Mouse (Mus musculus): ENCODE measurements around the gene Fyb2. TPM values are rescaled to one million over a fixed set of nuclear protein-coding genes. Genes with fewer than 3 reads are reported as not detected.
A peak's percentile ranks its signal among the peaks of the same experiment; 100 is the strongest.

Gene Fyb2
- polyA plus RNA-seq, 1 experiment = 0.05 TPM

GRCm38 (mm10) chr4:104888499-104889262 is 24.6 kb upstream of the Fyb2 start:
- no peaks in the 10 kb centered on the region for H3K27me3 ChIP-seq (ENCODE audit: control insufficient read depth, insufficient read depth, low read length)
- no peak for DNase-seq (ENCODE audit: low read depth in 1 of 2, low spot score in 2 of 2)
- no peaks in the 10 kb centered on the region for H3K36me3 ChIP-seq (ENCODE audit: control insufficient read depth, insufficient read depth, low read length)
- no peak overlapping the region for H3K27ac ChIP-seq (ENCODE audit: insufficient read depth, low read length)
- no peaks in the 10 kb centered on the region for H3K4me1 ChIP-seq (ENCODE audit: control insufficient read depth, insufficient read depth, insufficient read length)
- no peak overlapping the region for H3K4me3 ChIP-seq (ENCODE audit: extremely low read depth, insufficient read depth, insufficient read length)
- TF ChIP-seq POLR2A (IDR thresholded peaks at IDR 0.05; ENCODE audit: low read depth, low read length) (no peak), CTCF (IDR thresholded peaks at IDR 0.05; ENCODE audit: extremely low read depth, insufficient read depth, insufficient read length, insufficient replicate concordance) (no peak)
- 74% methylated on average over 9 of the region's 9 CpGs for WGBS

GRCm38 (mm10) chr4:104891708-104892107 is 21.5 kb upstream of the Fyb2 start:
- no peaks in the 10 kb centered on the region for H3K36me3 ChIP-seq (ENCODE audit: control insufficient read depth, insufficient read depth, low read length)
- no peaks in the 10 kb centered on the region for H3K4me1 ChIP-seq (ENCODE audit: control insufficient read depth, insufficient read depth, insufficient read length)
- H3K27me3 ChIP-seq (ENCODE audit: control insufficient read depth, insufficient read depth, low read length) = no peaks in the 10 kb centered on the region
- no peak for TF ChIP-seq CTCF (IDR thresholded peaks at IDR 0.05; ENCODE audit: extremely low read depth, insufficient read depth, insufficient read length, insufficient replicate concordance)
- TF ChIP-seq POLR2A (IDR thresholded peaks at IDR 0.05; ENCODE audit: low read depth, low read length) = no peak
- DNase-seq (ENCODE audit: low read depth in 1 of 2, low spot score in 2 of 2) = no peak
- H3K4me3 ChIP-seq (ENCODE audit: extremely low read depth, insufficient read depth, insufficient read length) = no peak overlapping the region
- 65% methylated on average over 7 of the region's 7 CpGs for WGBS
- H3K27ac ChIP-seq (ENCODE audit: insufficient read depth, low read length) = no peak overlapping the region

- 81% methylated on average over 5 of the region's 5 CpGs for WGBS
- H3K4me3 ChIP-seq (ENCODE audit: extremely low read depth, insufficient read depth, insufficient read length) = no peak overlapping the region
- TF ChIP-seq CTCF (IDR thresholded peaks at IDR 0.05; ENCODE audit: extremely low read depth, insufficient read depth, insufficient read length, insufficient replicate concordance) (no peak), POLR2A (IDR thresholded peaks at IDR 0.05; ENCODE audit: low read depth, low read length) (no peak)
- no peak for DNase-seq (ENCODE audit: low read depth in 1 of 2, low spot score in 2 of 2)
- no peaks in the 10 kb centered on the region for H3K27me3 ChIP-seq (ENCODE audit: control insufficient read depth, insufficient read depth, low read length)
- H3K4me1 ChIP-seq (ENCODE audit: control insufficient read depth, insufficient read depth, insufficient read length) = no peaks in the 10 kb centered on the region
- H3K36me3 ChIP-seq (ENCODE audit: control insufficient read depth, insufficient read depth, low read length) = no peaks in the 10 kb centered on the region
- no peak overlapping the region for H3K27ac ChIP-seq (ENCODE audit: insufficient read depth, low read length)
Measured at GRCm38 (mm10) chr4:104893588-104893987, 19.7 kb upstream of the Fyb2 start.

GRCm38 (mm10) chr4:104894004-104894734 is 19.1 kb upstream of the Fyb2 start:
- WGBS = 61% methylated on average over 13 of the region's 13 CpGs
- H3K4me3 ChIP-seq (ENCODE audit: extremely low read depth, insufficient read depth, insufficient read length) = no peak overlapping the region
- no peaks in the 10 kb centered on the region for H3K27me3 ChIP-seq (ENCODE audit: control insufficient read depth, insufficient read depth, low read length)
- H3K4me1 ChIP-seq (ENCODE audit: control insufficient read depth, insufficient read depth, insufficient read length) = no peaks in the 10 kb centered on the region
- TF ChIP-seq CTCF (IDR thresholded peaks at IDR 0.05; ENCODE audit: extremely low read depth, insufficient read depth, insufficient read length, insufficient replicate concordance) (peak; percentile 38; the same call in 1 of the 2 replicates), POLR2A (IDR thresholded peaks at IDR 0.05; ENCODE audit: low read depth, low read length) (no peak)
- peak in 1 of 2 experiments; percentile 3 for DNase-seq (ENCODE audit: low read depth in 1 of 2, low spot score in 2 of 2)
- H3K36me3 ChIP-seq (ENCODE audit: control insufficient read depth, insufficient read depth, low read length) = no peaks in the 10 kb centered on the region
- no peak overlapping the region for H3K27ac ChIP-seq (ENCODE audit: insufficient read depth, low read length)

GRCm38 (mm10) chr4:104902836-104903235 is 10.4 kb upstream of the Fyb2 start:
- DNase-seq (ENCODE audit: low read depth in 1 of 2, low spot score in 2 of 2) = no peak
- 81% methylated on average over 2 of the region's 2 CpGs for WGBS
- Histone ChIP-seq H3K4me1 (ENCODE audit: control insufficient read depth, insufficient read depth, insufficient read length) (no peaks in the 10 kb centered on the region), H3K36me3 (ENCODE audit: control insufficient read depth, insufficient read depth, low read length) (no peaks in the 10 kb centered on the region), H3K27ac (ENCODE audit: insufficient read depth, low read length) (no peak overlapping the region), H3K27me3 (ENCODE audit: control insufficient read depth, insufficient read depth, low read length) (no peaks in the 10 kb centered on the region), H3K4me3 (ENCODE audit: extremely low read depth, insufficient read depth, insufficient read length) (no peak overlapping the region)
- TF ChIP-seq CTCF (IDR thresholded peaks at IDR 0.05; ENCODE audit: extremely low read depth, insufficient read depth, insufficient read length, insufficient replicate concordance) = no peak
- no peak for TF ChIP-seq POLR2A (IDR thresholded peaks at IDR 0.05; ENCODE audit: low read depth, low read length)

GRCm38 (mm10) chr4:104905049-104905448 is 8.2 kb upstream of the Fyb2 start:
- WGBS = 87% methylated on average over 6 of the region's 6 CpGs
- DNase-seq (ENCODE audit: low read depth in 1 of 2, low spot score in 2 of 2) = no peak
- no peaks in the 10 kb centered on the region for H3K27me3 ChIP-seq (ENCODE audit: control insufficient read depth, insufficient read depth, low read length)
- H3K4me3 ChIP-seq (ENCODE audit: extremely low read depth, insufficient read depth, insufficient read length) = no peak overlapping the region
- no peak for TF ChIP-seq POLR2A (IDR thresholded peaks at IDR 0.05; ENCODE audit: low read depth, low read length)
- no peak for TF ChIP-seq CTCF (IDR thresholded peaks at IDR 0.05; ENCODE audit: extremely low read depth, insufficient read depth, insufficient read length, insufficient replicate concordance)
- no peak overlapping the region for H3K27ac ChIP-seq (ENCODE audit: insufficient read depth, low read length)
- no peaks in the 10 kb centered on the region for H3K36me3 ChIP-seq (ENCODE audit: control insufficient read depth, insufficient read depth, low read length)
- no peaks in the 10 kb centered on the region for H3K4me1 ChIP-seq (ENCODE audit: control insufficient read depth, insufficient read depth, insufficient read length)
